Mouse (Mus musculus): ENCODE measurements around the gene Tigit. TPM values are rescaled to one million over a fixed set of nuclear protein-coding genes. Genes with fewer than 3 reads are reported as not detected.

Gene Tigit
- 0.17 TPM in 1 of 2 replicates, not detected in the other for polyA plus RNA-seq (2015; fragmentation: Nextera tagmentation; extraction: Ambion mirVana)

- no peak for ATAC-seq (ENCODE audit: low FRiP score, low read depth)
- H3K9me3 ChIP-seq: no peaks in the 10 kb centered on the region
These were observed at the start of gene Tigit for GRCm38 (mm10) chr16:43663978-43664579. TSS of gene Tigit (minus strand) at chr16:43664146.

GRCm38 (mm10) chr16:43711361-43711760, 47.4 kb upstream of the Tigit start:
- no peak overlapping the region for H3K4me2 ChIP-seq
- WGBS: 96% methylated on average over 7 of the region's 7 CpGs
- no peak overlapping the region for H3K4me3 ChIP-seq
- H3K4me1 ChIP-seq (replicated peaks): peaks cover 21% of the 10 kb centered on the region
- H3K27ac ChIP-seq (replicated peaks): no peak overlapping the region
- no peak for ATAC-seq (ENCODE audit: low FRiP score, low read depth)
- no peaks in the 10 kb centered on the region for H3K27me3 ChIP-seq
- H3K9ac ChIP-seq: no peak overlapping the region
- no peaks in the 10 kb centered on the region for H3K9me3 ChIP-seq
- no peaks in the 10 kb centered on the region for H3K36me3 ChIP-seq

More at GRCm38 (mm10) chr16:43663978-43664579, at the start of gene Tigit:
- H3K9ac ChIP-seq: no peak within 1 kb of the TSS
- no peak within 1 kb of the TSS for H3K4me2 ChIP-seq
- H3K4me1 ChIP-seq (replicated peaks): no peaks in the 10 kb centered on the region
- no peak within 1 kb of the TSS for H3K27ac ChIP-seq (replicated peaks)
- no peaks in the 10 kb centered on the region for H3K27me3 ChIP-seq
- no peak within 1 kb of the TSS for H3K4me3 ChIP-seq
- no peaks in the 10 kb centered on the region for H3K36me3 ChIP-seq
- 81% methylated on average over 7 of the region's 7 CpGs for WGBS

- no peak overlapping the region for H3K27ac ChIP-seq (replicated peaks)
- H3K4me2 ChIP-seq: no peak overlapping the region
- no peaks in the 10 kb centered on the region for H3K9me3 ChIP-seq
- H3K9ac ChIP-seq: no peak overlapping the region
- 83% methylated on average over 11 of the region's 11 CpGs for WGBS
- H3K4me3 ChIP-seq: no peak overlapping the region
- ATAC-seq (ENCODE audit: low FRiP score, low read depth): no peak
- no peaks in the 10 kb centered on the region for H3K36me3 ChIP-seq
- peaks cover 21% of the 10 kb centered on the region for H3K4me1 ChIP-seq (replicated peaks)
- no peaks in the 10 kb centered on the region for H3K27me3 ChIP-seq
These were observed 46.7 kb upstream of the Tigit start for GRCm38 (mm10) chr16:43710651-43711050.

GRCm38 (mm10) chr16:43710134-43710475, 46.2 kb upstream of the Tigit start:
- 37% methylated on average over 6 of the region's 6 CpGs for WGBS
- Histone ChIP-seq H3K4me2 (peak overlapping the region; percentile 50; the same call in 1 of the 2 replicates), H3K27me3 (no peaks in the 10 kb centered on the region), H3K4me3 (no peak overlapping the region), H3K27ac (replicated peaks) (peak overlapping the region; percentile 80), H3K4me1 (replicated peaks) (peaks cover 21% of the 10 kb centered on the region), H3K9me3 (no peaks in the 10 kb centered on the region), H3K36me3 (no peaks in the 10 kb centered on the region), H3K9ac (no peak overlapping the region)
- ATAC-seq (ENCODE audit: low FRiP score, low read depth): no peak

- H3K27ac ChIP-seq (replicated peaks): peak overlapping the region; percentile 80
- H3K4me3 ChIP-seq: peak overlapping the region; percentile 27
- peak overlapping the region; percentile 50 for H3K4me2 ChIP-seq
- no peaks in the 10 kb centered on the region for H3K36me3 ChIP-seq
- H3K4me1 ChIP-seq (replicated peaks): peaks cover 21% of the 10 kb centered on the region
- H3K9ac ChIP-seq: no peak overlapping the region
- no peaks in the 10 kb centered on the region for H3K27me3 ChIP-seq
- no peaks in the 10 kb centered on the region for H3K9me3 ChIP-seq
- 24% methylated on average over 9 of the region's 9 CpGs for WGBS
- ATAC-seq (ENCODE audit: low FRiP score, low read depth): peak; percentile 57; the same call in 1 of the 2 replicates
These were observed 45.6 kb upstream of the Tigit start for GRCm38 (mm10) chr16:43709432-43710133.

- 30% methylated on average over 15 of the region's 15 CpGs for WGBS
- H3K4me2 ChIP-seq: peak overlapping the region; percentile 50
- no peaks in the 10 kb centered on the region for H3K36me3 ChIP-seq
- peak overlapping the region; percentile 27 for H3K4me3 ChIP-seq
- H3K4me1 ChIP-seq (replicated peaks): peaks cover 21% of the 10 kb centered on the region
- peak overlapping the region; percentile 2; the same call in 1 of the 2 replicates for H3K9ac ChIP-seq
- peak; percentile 82 for ATAC-seq (ENCODE audit: low FRiP score, low read depth)
- no peaks in the 10 kb centered on the region for H3K27me3 ChIP-seq
- peak overlapping the region; percentile 80 for H3K27ac ChIP-seq (replicated peaks)
- H3K9me3 ChIP-seq: no peaks in the 10 kb centered on the region
These were observed 45.1 kb upstream of the Tigit start for GRCm38 (mm10) chr16:43709062-43709413.

- Histone ChIP-seq H3K4me3 (peak overlapping the region; percentile 27), H3K4me2 (peak overlapping the region; percentile 50), H3K27ac (replicated peaks) (peak overlapping the region; percentile 80), H3K9ac (peak overlapping the region; percentile 2; the same call in 1 of the 2 replicates), H3K9me3 (no peaks in the 10 kb centered on the region), H3K36me3 (no peaks in the 10 kb centered on the region), H3K4me1 (replicated peaks) (peaks cover 21% of the 10 kb centered on the region), H3K27me3 (no peaks in the 10 kb centered on the region)
- 41% methylated on average over 13 of the region's 13 CpGs for WGBS
- no peak for ATAC-seq (ENCODE audit: low FRiP score, low read depth)
These were observed 44.6 kb upstream of the Tigit start for GRCm38 (mm10) chr16:43708335-43709061.

- peak; percentile 56; the same call in 1 of the 2 replicates for ATAC-seq (ENCODE audit: low FRiP score, low read depth)
- Histone ChIP-seq H3K4me3 (no peak overlapping the region), H3K9ac (no peak overlapping the region), H3K4me2 (no peak overlapping the region), H3K27me3 (no peaks in the 10 kb centered on the region), H3K4me1 (replicated peaks) (no peaks in the 10 kb centered on the region), H3K27ac (replicated peaks) (no peak overlapping the region), H3K9me3 (no peaks in the 10 kb centered on the region; the same call in 1 of the 2 replicates), H3K36me3 (no peaks in the 10 kb centered on the region)
- WGBS: 63% methylated on average over 14 of the region's 14 CpGs
These were observed 38.0 kb upstream of the Tigit start for GRCm38 (mm10) chr16:43701765-43702504.

GRCm38 (mm10) chr16:43700575-43700974, 36.6 kb upstream of the Tigit start:
- H3K9ac ChIP-seq: no peak overlapping the region
- H3K4me1 ChIP-seq (replicated peaks): no peaks in the 10 kb centered on the region
- no peaks in the 10 kb centered on the region; the same call in 1 of the 2 replicates for H3K9me3 ChIP-seq
- no peak overlapping the region for H3K4me2 ChIP-seq
- ATAC-seq (ENCODE audit: low FRiP score, low read depth): no peak
- H3K4me3 ChIP-seq: no peak overlapping the region
- H3K27ac ChIP-seq (replicated peaks): no peak overlapping the region
- H3K36me3 ChIP-seq: no peaks in the 10 kb centered on the region
- H3K27me3 ChIP-seq: no peaks in the 10 kb centered on the region
- 89% methylated on average over 8 of the region's 8 CpGs for WGBS

GRCm38 (mm10) chr16:43698735-43699649, 35.0 kb upstream of the Tigit start:
- Histone ChIP-seq H3K36me3 (no peaks in the 10 kb centered on the region), H3K27me3 (no peaks in the 10 kb centered on the region), H3K4me3 (no peak overlapping the region), H3K9ac (no peak overlapping the region), H3K9me3 (no peaks in the 10 kb centered on the region; the same call in 1 of the 2 replicates), H3K4me2 (no peak overlapping the region), H3K4me1 (replicated peaks) (no peaks in the 10 kb centered on the region), H3K27ac (replicated peaks) (no peak overlapping the region)
- ATAC-seq (ENCODE audit: low FRiP score, low read depth): no peak
- 86% methylated on average over 14 of the region's 14 CpGs for WGBS

- Histone ChIP-seq H3K4me2 (no peak overlapping the region), H3K4me3 (no peak overlapping the region), H3K27ac (replicated peaks) (no peak overlapping the region), H3K36me3 (no peaks in the 10 kb centered on the region), H3K27me3 (no peaks in the 10 kb centered on the region), H3K9me3 (no peaks in the 10 kb centered on the region), H3K9ac (no peak overlapping the region), H3K4me1 (replicated peaks) (no peaks in the 10 kb centered on the region)
- WGBS: 94% methylated on average over 7 of the region's 7 CpGs
- no peak for ATAC-seq (ENCODE audit: low FRiP score, low read depth)
These were observed 33.8 kb upstream of the Tigit start for GRCm38 (mm10) chr16:43697772-43698171.
